In the genomic region with DNA sequence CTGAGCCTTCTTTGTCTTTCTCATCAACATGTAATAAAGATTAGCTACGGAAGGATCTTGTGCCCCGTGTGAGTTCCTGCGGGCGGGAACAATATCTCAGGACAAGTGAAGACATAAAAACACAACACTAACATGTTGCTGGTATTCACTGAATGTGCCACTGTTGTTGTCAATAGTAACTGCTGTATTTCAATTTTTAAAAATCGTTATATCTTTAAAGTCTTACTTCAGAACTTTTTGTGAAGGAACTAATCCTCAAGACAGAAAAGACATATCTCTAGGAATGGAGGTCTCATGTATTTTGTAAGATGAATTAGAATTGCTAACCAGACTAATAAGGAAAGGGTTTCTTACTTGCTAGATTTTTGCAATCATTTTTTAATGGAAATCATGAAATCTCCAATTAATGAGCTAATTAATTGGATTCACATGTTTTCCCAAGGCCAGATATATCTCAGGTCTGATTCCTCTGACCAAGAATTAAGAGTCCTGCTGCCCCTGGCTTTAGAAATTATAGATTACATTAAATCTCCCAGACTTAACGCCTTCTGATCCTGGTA, we compare ENCODE assay signal across 8 mouse cellular contexts. TPM values are rescaled to one million over a fixed set of nuclear protein-coding genes. Genes with fewer than 3 reads are reported as not detected.
A peak's percentile ranks its signal among the peaks of the same experiment; 100 is the strongest.
DNase-seq lines count a peak whose midpoint lies in the region; ATAC-seq lines count a peak whose summit lies in the region.

No protein-coding gene starts in this region.

- H3K9ac ChIP-seq in lung, embryonic 16.5 days (ENCODE audit: low read length): peak overlapping the region; percentile 39; the same call in 1 of the 2 replicates
- peak overlapping the region; percentile 45; the same call in 1 of the 2 replicates for H3K9ac ChIP-seq in forebrain, embryonic 14.5 days (ENCODE audit: low read length)
- H3K9ac ChIP-seq in limb, embryonic 15.5 days: no peak overlapping the region
- H3K9ac ChIP-seq in neural tube, embryonic 15.5 days (replicated peaks): 0 out of 2 replicates have a peak overlapping the region, but pooled peaks have one; percentile 21

- peak overlapping the region; percentile 34 for H3K4me3 ChIP-seq in lung, embryonic 16.5 days (ENCODE audit: low read length)
- peak overlapping the region; percentile 24 for H3K4me3 ChIP-seq in forebrain, embryonic 14.5 days (ENCODE audit: low read depth, low read length)
- H3K4me3 ChIP-seq in limb, embryonic 15.5 days: peak overlapping the region; percentile 33
- peak overlapping the region; percentile 41 for H3K4me3 ChIP-seq in neural tube, embryonic 15.5 days (replicated peaks)

- WGBS in lung, embryonic 16.5 days: 41% methylated on average over 6 of the region's 6 CpGs
- WGBS in forebrain, embryonic 14.5 days: 30% methylated on average over 6 of the region's 6 CpGs
- WGBS in limb, embryonic 15.5 days: 41% methylated on average over 6 of the region's 6 CpGs
- 31% methylated on average over 6 of the region's 6 CpGs for WGBS in neural tube, embryonic 15.5 days

- H3K27me3 ChIP-seq in lung, embryonic 16.5 days (ENCODE audit: control insufficient read depth, insufficient read depth, low read depth, low read length): no peaks in the 10 kb centered on the region
- no peaks in the 10 kb centered on the region for H3K27me3 ChIP-seq in forebrain, embryonic 14.5 days (replicated peaks; ENCODE audit: control insufficient read depth, insufficient read depth, low read length)
- no peaks in the 10 kb centered on the region for H3K27me3 ChIP-seq in limb, embryonic 15.5 days
- no peaks in the 10 kb centered on the region for H3K27me3 ChIP-seq in neural tube, embryonic 15.5 days (replicated peaks)

- H3K4me2 ChIP-seq in lung, embryonic 16.5 days (ENCODE audit: low read depth, low read length): peak overlapping the region; percentile 48
- H3K4me2 ChIP-seq in forebrain, embryonic 14.5 days (ENCODE audit: low read length): peak overlapping the region; percentile 48
- peak overlapping the region; percentile 34 for H3K4me2 ChIP-seq in limb, embryonic 15.5 days
- peak overlapping the region; percentile 54 for H3K4me2 ChIP-seq in neural tube, embryonic 15.5 days

- DNase-seq in lung, postnatal 10 days: no peak
- DNase-seq in forebrain, embryonic 14.5 days (ENCODE audit: low spot score): no peak
- no peak for DNase-seq in cerebellum, postnatal 25 days
- no peak for DNase-seq in left cerebral cortex, adult 11 months (ENCODE audit: low spot score)
- DNase-seq in lung, postnatal 4 days: no peak

- no peaks in the 10 kb centered on the region for H3K9me3 ChIP-seq in lung, embryonic 16.5 days (ENCODE audit: control insufficient read depth, low read length)
- no peaks in the 10 kb centered on the region for H3K9me3 ChIP-seq in forebrain, embryonic 14.5 days (replicated peaks; ENCODE audit: control insufficient read depth, low read length)
- no peaks in the 10 kb centered on the region for H3K9me3 ChIP-seq in limb, embryonic 15.5 days
- H3K9me3 ChIP-seq in neural tube, embryonic 15.5 days (replicated peaks): no peaks in the 10 kb centered on the region

- H3K27ac ChIP-seq in lung, embryonic 16.5 days (ENCODE audit: low read length): no peak overlapping the region
- H3K27ac ChIP-seq in forebrain, embryonic 14.5 days (ENCODE audit: low read depth, low read length): no peak overlapping the region
- H3K27ac ChIP-seq in limb, embryonic 15.5 days: no peak overlapping the region
- H3K27ac ChIP-seq in neural tube, embryonic 15.5 days (replicated peaks): peak overlapping the region; percentile 37; the same call in 1 of the 2 replicates

- H3K36me3 ChIP-seq in lung, embryonic 16.5 days (ENCODE audit: control insufficient read depth, insufficient read depth, low read length): no peaks in the 10 kb centered on the region
- no peaks in the 10 kb centered on the region for H3K36me3 ChIP-seq in forebrain, embryonic 14.5 days (ENCODE audit: control insufficient read depth, insufficient read depth, low read length)
- H3K36me3 ChIP-seq in limb, embryonic 15.5 days: no peaks in the 10 kb centered on the region
- no peaks in the 10 kb centered on the region for H3K36me3 ChIP-seq in neural tube, embryonic 15.5 days

- no peak for ATAC-seq in lung, embryonic 16.5 days (ENCODE audit: low read depth)
- peak; percentile 60; the same call in 1 of the 2 replicates for ATAC-seq in forebrain, embryonic 14.5 days
- no peak for ATAC-seq in limb, embryonic 15.5 days (ENCODE audit: insufficient number of reproducible peaks, low FRiP score, low TSS enrichment, low read depth)
- peak; percentile 77; the same call in 1 of the 2 replicates for ATAC-seq in neural tube, embryonic 15.5 days (ENCODE audit: low FRiP score)

- H3K4me1 ChIP-seq in lung, embryonic 16.5 days (replicated peaks; ENCODE audit: control insufficient read depth, insufficient read depth, low read length): no peaks in the 10 kb centered on the region
- no peaks in the 10 kb centered on the region for H3K4me1 ChIP-seq in forebrain, embryonic 14.5 days (ENCODE audit: control insufficient read depth, insufficient read depth, low read length)
- H3K4me1 ChIP-seq in limb, embryonic 15.5 days: no peaks in the 10 kb centered on the region
- no peaks in the 10 kb centered on the region for H3K4me1 ChIP-seq in neural tube, embryonic 15.5 days

RNA-seq across cellular contexts. Expression of a gene that starts 21.2 kb away (rescaled TPM):
- polyA plus RNA-seq in lung, embryonic 16.5 days (2015; fragmentation: Nextera tagmentation; extraction: Ambion mirVana): not detected in 2 replicates
- 0.66 TPM in 1 of 2 replicates, not detected in the other for polyA plus RNA-seq in forebrain, embryonic 14.5 days (2014; fragmentation: Nextera tagmentation; extraction: Ambion mirVana)
- polyA plus RNA-seq in limb, embryonic 15.5 days (2015; fragmentation: Nextera tagmentation; extraction: Ambion mirVana): not detected in 2 replicates
- 0.34 and 0.75 TPM in 2 replicates for polyA plus RNA-seq in neural tube, embryonic 15.5 days (2015; fragmentation: Nextera tagmentation; extraction: Ambion mirVana)

RNA-seq across cellular contexts. Expression of a gene that starts 24.5 kb away (rescaled TPM):
- polyA plus RNA-seq in lung, embryonic 16.5 days (2015; fragmentation: Nextera tagmentation; extraction: Ambion mirVana): 1.1 and 1.3 TPM in 2 replicates
- polyA plus RNA-seq in forebrain, embryonic 14.5 days (2014; fragmentation: Nextera tagmentation; extraction: Ambion mirVana): 0.22 and 0.58 TPM in 2 replicates
- polyA plus RNA-seq in limb, embryonic 15.5 days (2015; fragmentation: Nextera tagmentation; extraction: Ambion mirVana): 0.24 and 0.26 TPM in 2 replicates
- 0.54 and 0.58 TPM in 2 replicates for polyA plus RNA-seq in neural tube, embryonic 15.5 days (2015; fragmentation: Nextera tagmentation; extraction: Ambion mirVana)

RNA-seq across cellular contexts. Expression of a gene that starts 55.8 kb away (rescaled TPM):
- not detected in 2 replicates for polyA plus RNA-seq in lung, embryonic 16.5 days (2015; fragmentation: Nextera tagmentation; extraction: Ambion mirVana)
- not detected in 2 replicates for polyA plus RNA-seq in forebrain, embryonic 14.5 days (2014; fragmentation: Nextera tagmentation; extraction: Ambion mirVana)
- polyA plus RNA-seq in limb, embryonic 15.5 days (2015; fragmentation: Nextera tagmentation; extraction: Ambion mirVana): not detected in 2 replicates
- not detected in 2 replicates for polyA plus RNA-seq in neural tube, embryonic 15.5 days (2015; fragmentation: Nextera tagmentation; extraction: Ambion mirVana)

Comparison
In these comparisons a context has a peak if more than half of its experiments do, and no peak if none do; other contexts are left out.
1. ATAC-seq: peak in forebrain, embryonic 14.5 days (single experiment) and neural tube, embryonic 15.5 days (single experiment); none in lung, embryonic 16.5 days (single experiment) and limb, embryonic 15.5 days (single experiment).
2. Peak in every context shown above with its lines, with median percentiles within 50 percentile points of each other: H3K4me2 ChIP-seq and H3K4me3 ChIP-seq.